Mouse (Mus musculus) MEL (cell line): ENCODE results near the gene Hnrnpr.

Source experiments
- CTCF ChIP-seq, 3 experiments: IDR thresholded peaks in 2 of 3; conservative IDR thresholded peaks in 1 of 3; 2 replicates each; pipeline ENCODE4 v1.5.1; 2011 to 2012; ENCODE audit warnings: low read length in 3 of 3, low read depth in 2 of 3, mild to moderate bottlenecking in 2 of 3, improper control_type of control experiment in 1 of 3, inconsistent platforms in 1 of 3, mixed read lengths in 1 of 3, moderate library complexity in 1 of 3; ENCODE audit not compliant: control insufficient read depth in 1 of 3, insufficient read depth in 1 of 3, poor library complexity in 1 of 3, severe bottlenecking in 1 of 3
- E2F4 ChIP-seq: IDR thresholded peaks from 2 replicates; pipeline ENCODE4 v1.6.1; 2011; ENCODE audit warnings: low read depth, low read length, improper control_type of control experiment, borderline replicate concordance
- EP300 ChIP-seq, 2 experiments: IDR thresholded peaks; 2 replicates each; pipeline ENCODE4 v1.6.1; 2011; ENCODE audit warnings: improper control_type of control experiment in 2 of 2, low read length in 2 of 2, low read depth in 1 of 2, mild to moderate bottlenecking in 1 of 2
- GATA1 ChIP-seq: IDR thresholded peaks from 2 replicates; pipeline ENCODE4 v1.6.1; 2011; ENCODE audit warnings: low read depth, low read length, improper control_type of control experiment
- MAX ChIP-seq: IDR thresholded peaks from 2 replicates; pipeline ENCODE4 v1.6.1; 2011; ENCODE audit warnings: low read length, improper control_type of control experiment
- MAZ ChIP-seq: IDR thresholded peaks from 2 replicates; pipeline ENCODE4 v1.6.1; 2012; ENCODE audit warnings: low read depth, mild to moderate bottlenecking, inconsistent platforms, low read length, improper control_type of control experiment
- NELFE ChIP-seq: IDR thresholded peaks from 2 replicates; pipeline ENCODE4 v1.6.1; 2011; ENCODE audit warnings: low read depth, low read length, improper control_type of control experiment
- POLR2A ChIP-seq, 2 experiments: IDR thresholded peaks; 2 replicates each; pipeline ENCODE4 v1.6.1; 2011 to 2012; ENCODE audit warnings: low read length in 2 of 2, mild to moderate bottlenecking in 2 of 2, control low read depth in 1 of 2, improper control_type of control experiment in 1 of 2, low read depth in 1 of 2, moderate library complexity in 1 of 2; ENCODE audit not compliant: control insufficient read depth in 1 of 2, insufficient read depth in 1 of 2, poor library complexity in 1 of 2
- POLR2AphosphoS2 ChIP-seq: IDR thresholded peaks from 2 replicates; pipeline ENCODE4 v1.6.1; 2011; ENCODE audit warnings: low read length, improper control_type of control experiment
- POLR2AphosphoS5 ChIP-seq: IDR thresholded peaks from 2 replicates; pipeline ENCODE4 v1.6.1; 2012; ENCODE audit warnings: low read depth, borderline replicate concordance, mild to moderate bottlenecking, inconsistent platforms, low read length, moderate library complexity, mixed read lengths
- RCOR1 ChIP-seq: IDR thresholded peaks from 2 replicates; pipeline ENCODE4 v1.6.1; 2012; ENCODE audit warnings: low read depth, mild to moderate bottlenecking, inconsistent platforms, low read length, improper control_type of control experiment
- SIN3A ChIP-seq: IDR thresholded peaks from 2 replicates; pipeline ENCODE4 v1.6.1; 2012; ENCODE audit warnings: low read length, improper control_type of control experiment, inconsistent platforms
- TCF12 ChIP-seq: IDR thresholded peaks from 2 replicates; pipeline ENCODE4 v1.6.1; 2014; ENCODE audit warnings: low read depth, mild to moderate bottlenecking, inconsistent platforms, low read length, improper control_type of control experiment, moderate library complexity
- USF1 ChIP-seq: IDR thresholded peaks from 2 replicates; pipeline ENCODE4 v1.6.1; 2014; ENCODE audit warnings: low read depth, mild to moderate bottlenecking, inconsistent platforms, low read length, improper control_type of control experiment, moderate library complexity

- TF ChIP-seq MAX (no peak), POLR2A (IDR thresholded peaks at IDR 0.05; ENCODE audit: control insufficient read depth in 1 of 2, insufficient read depth in 1 of 2, low read depth in 1 of 2, low read length in 2 of 2, poor library complexity in 1 of 2) (no peak), RCOR1 (no peak), CTCF (IDR thresholded peaks at IDR 0.05 in 2 of 3, conservative IDR thresholded peaks at IDR 0.05 in 1 of 3; ENCODE audit: control insufficient read depth in 1 of 3, insufficient read depth in 1 of 3, low read depth in 2 of 3, low read length in 3 of 3, poor library complexity in 1 of 3, severe bottlenecking in 1 of 3) (peak; percentile 52 to 93 (median 92)), EP300 (IDR thresholded peaks at IDR 0.05; ENCODE audit: low read depth in 1 of 2, low read length in 2 of 2) (no peak), E2F4 (no peak), MAZ (no peak), TCF12 (peak; percentile 9; the same call in 1 of the 2 replicates), POLR2AphosphoS2 (no peak), GATA1 (no peak), NELFE (no peak), POLR2AphosphoS5 (no peak), USF1 (no peak), SIN3A (0 out of 2 replicates have a peak, but pooled peaks have one; percentile 28)
These were observed 59.0 kb downstream of the Hnrnpr start for GRCm38 (mm10) chr4:136369727-136370126.
